Mouse (Mus musculus) kidney, postnatal 36 days (tissue): Measurements from ENCODE around the gene 9930022D16Rik.

ENCODE experiments used
- DNase-seq, 2 experiments: peaks; one replicate each; pipeline ENCODE4 v3.0.0; 2021 to 2022; ENCODE audit warnings: mixed read lengths in 2 of 2

The 9930022D16Rik gene

GRCm38 (mm10) chr11:109413617-109414016, at the start of gene 9930022D16Rik:
Gene 9930022D16Rik, plus strand, starts transcription at chr11:109413917.
- no peak for DNase-seq

GRCm38 (mm10) chr11:109364337-109364736, 49.4 kb upstream of the 9930022D16Rik start:
- DNase-seq, result peak in 1 of 2 experiments; percentile 59

GRCm38 (mm10) chr11:109364881-109365280, 48.8 kb upstream of the 9930022D16Rik start:
- no peak for DNase-seq

GRCm38 (mm10) chr11:109365818-109366217, 47.9 kb upstream of the 9930022D16Rik start:
- DNase-seq, result no peak

- peak; percentile 52 to 57 for DNase-seq
Measured at GRCm38 (mm10) chr11:109366802-109367579, 46.7 kb upstream of the 9930022D16Rik start.

- peak in 1 of 2 experiments; percentile 58 for DNase-seq
Measured at GRCm38 (mm10) chr11:109369026-109369637, 44.6 kb upstream of the 9930022D16Rik start.

GRCm38 (mm10) chr11:109375412-109375811, 38.3 kb upstream of the 9930022D16Rik start:
- DNase-seq, result no peak

GRCm38 (mm10) chr11:109376484-109377143, 37.1 kb upstream of the 9930022D16Rik start:
- DNase-seq, result no peak

- DNase-seq, result no peak
Measured at GRCm38 (mm10) chr11:109377477-109377876, 36.2 kb upstream of the 9930022D16Rik start.

- DNase-seq, result no peak
Measured at GRCm38 (mm10) chr11:109378051-109378450, 35.7 kb upstream of the 9930022D16Rik start.

- DNase-seq, result no peak
Measured at GRCm38 (mm10) chr11:109380662-109381061, 33.1 kb upstream of the 9930022D16Rik start.

GRCm38 (mm10) chr11:109385296-109385695, 28.4 kb upstream of the 9930022D16Rik start:
- no peak for DNase-seq

GRCm38 (mm10) chr11:109389046-109389445, 24.7 kb upstream of the 9930022D16Rik start:
- DNase-seq, result peak in 1 of 2 experiments; percentile 47

GRCm38 (mm10) chr11:109391200-109391599, 22.5 kb upstream of the 9930022D16Rik start:
- DNase-seq, result no peak

- DNase-seq, result peak in 1 of 2 experiments; percentile 50
Measured at GRCm38 (mm10) chr11:109391760-109392159, 22.0 kb upstream of the 9930022D16Rik start.

- DNase-seq, result no peak
Measured at GRCm38 (mm10) chr11:109392601-109393000, 21.1 kb upstream of the 9930022D16Rik start.

GRCm38 (mm10) chr11:109394758-109395157, 19.0 kb upstream of the 9930022D16Rik start:
- DNase-seq, result peak; percentile 49 to 68

GRCm38 (mm10) chr11:109395291-109395690, 18.4 kb upstream of the 9930022D16Rik start:
- peak; percentile 54 to 59 for DNase-seq

- DNase-seq, result no peak
Measured at GRCm38 (mm10) chr11:109406431-109406830, 7.3 kb upstream of the 9930022D16Rik start.

GRCm38 (mm10) chr11:109410197-109410980, 3.3 kb upstream of the 9930022D16Rik start:
- no peak for DNase-seq

- no peak for DNase-seq
Measured at GRCm38 (mm10) chr11:109414802-109415201, 1.1 kb downstream of the 9930022D16Rik start.

- DNase-seq, result no peak
Measured at GRCm38 (mm10) chr11:109416709-109417420, 3.1 kb downstream of the 9930022D16Rik start.
